Mouse (Mus musculus): Measurements from ENCODE around the gene Nfia.

DNA sequence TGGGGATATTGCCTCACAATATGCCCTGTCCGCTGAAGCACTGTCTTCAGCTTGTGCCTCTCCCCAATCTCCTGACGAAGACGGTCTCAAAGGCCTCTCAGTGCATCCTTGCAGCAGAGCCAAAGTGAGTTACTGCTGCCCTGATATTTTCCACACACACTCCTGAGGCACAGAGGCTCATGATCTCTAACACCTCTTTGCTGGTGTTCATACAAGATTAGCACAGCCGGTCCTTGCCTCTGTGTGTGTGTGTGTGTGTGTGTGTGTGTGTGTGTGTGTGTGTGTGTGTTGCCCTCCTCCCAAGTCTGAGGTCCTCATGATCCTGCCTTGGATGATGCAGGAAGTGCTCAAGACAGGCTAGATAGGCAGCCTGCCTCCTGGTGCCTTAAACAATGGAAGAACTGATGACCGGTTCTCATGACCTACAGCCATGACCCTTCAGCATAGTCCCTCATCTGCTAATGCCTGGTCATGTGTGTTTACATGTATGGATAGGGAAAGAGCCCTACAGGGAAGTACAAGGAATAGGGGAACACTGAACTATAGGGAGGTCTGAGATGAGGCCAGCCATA lies 319.5 kb downstream of the Nfia start:
- TF ChIP-seq CTCF (IDR thresholded peaks at IDR 0.05; ENCODE audit: insufficient read depth, low read length) (no peak), POLR2A (IDR thresholded peaks at IDR 0.05; ENCODE audit: borderline replicate concordance, extremely low read depth, low read depth, low read length) (no peak)

All from lung, adult 2 months (tissue).